Mouse (Mus musculus) thymus, postnatal 25 days (tissue): ENCODE measurements around the gene Comtd1.

Experiments
- DNase-seq: peaks from one replicate; pipeline ENCODE4 v3.0.0; 2022

Gene Comtd1

GRCm38 (mm10) chr14:21848166-21849154 is at the start of gene Comtd1:
Gene Comtd1 (minus strand): TSS chr14:21848977.
- peak; percentile 96 for DNase-seq

- no peak for DNase-seq
Measured at GRCm38 (mm10) chr14:21892341-21892659, 43.5 kb upstream of the Comtd1 start.

GRCm38 (mm10) chr14:21891581-21892340 is 43.0 kb upstream of the Comtd1 start:
- DNase-seq = no peak

- DNase-seq = no peak
Measured at GRCm38 (mm10) chr14:21890430-21890829, 41.7 kb upstream of the Comtd1 start.

GRCm38 (mm10) chr14:21866816-21867215 is 18.0 kb upstream of the Comtd1 start:
- DNase-seq = no peak

GRCm38 (mm10) chr14:21866291-21866690 is 17.5 kb upstream of the Comtd1 start:
- no peak for DNase-seq

GRCm38 (mm10) chr14:21856886-21857285 is 8.1 kb upstream of the Comtd1 start:
- DNase-seq = no peak

- DNase-seq = no peak
Measured at GRCm38 (mm10) chr14:21855961-21856360, 7.2 kb upstream of the Comtd1 start.

GRCm38 (mm10) chr14:21854271-21854670 is 5.5 kb upstream of the Comtd1 start:
- DNase-seq = no peak

GRCm38 (mm10) chr14:21853456-21854109 is 4.8 kb upstream of the Comtd1 start:
- peak; percentile 77 for DNase-seq

- no peak for DNase-seq
Measured at GRCm38 (mm10) chr14:21851996-21852791, 3.4 kb upstream of the Comtd1 start.

- DNase-seq = no peak
Measured at GRCm38 (mm10) chr14:21850419-21851127, 1.8 kb upstream of the Comtd1 start.

GRCm38 (mm10) chr14:21849524-21850418 is 994 bp upstream of the Comtd1 start:
- DNase-seq = no peak

GRCm38 (mm10) chr14:21847381-21848165 is 1.2 kb downstream of the Comtd1 start:
- DNase-seq = peak; percentile 63

- no peak for DNase-seq
Measured at GRCm38 (mm10) chr14:21846827-21847380, 1.9 kb downstream of the Comtd1 start.

GRCm38 (mm10) chr14:21843263-21843662 is 5.5 kb downstream of the Comtd1 start:
- no peak for DNase-seq

GRCm38 (mm10) chr14:21841819-21842592 is 6.8 kb downstream of the Comtd1 start:
- DNase-seq = no peak

- DNase-seq = no peak
Measured at GRCm38 (mm10) chr14:21838336-21839017, 10.3 kb downstream of the Comtd1 start.
